Mouse (Mus musculus) midbrain, embryonic 15.5 days (tissue): ENCODE results near the gene Gmfb. TPM values are rescaled to one million over a fixed set of nuclear protein-coding genes. Genes with fewer than 3 reads are reported as not detected.

Experiments used
- ATAC-seq: fragments of 200-750 bp; cut with Nextera tagmentation; replicated peaks from 2 replicates; pipeline ENCODE4 v1.8.0; 2017; ENCODE audit warnings: moderate TSS enrichment
- H3K27ac ChIP-seq: fragments of 300-500 bp; sonication (generic); 2 replicates; pipeline ENCODE4 v1.5.1; 2015; ENCODE audit warnings: mild to moderate bottlenecking, inconsistent platforms
- H3K27me3 ChIP-seq: fragments of 300-500 bp; sonication (generic); replicated peaks from 2 replicates; pipeline ENCODE4 v1.6.1; 2015; ENCODE audit warnings: inconsistent platforms
- H3K36me3 ChIP-seq: fragments of 300-500 bp; sonication (generic); replicated peaks from 2 replicates; pipeline ENCODE4 v1.6.1; 2015; ENCODE audit warnings: inconsistent platforms
- H3K4me1 ChIP-seq: fragments of 300-500 bp; sonication (generic); 2 replicates; pipeline ENCODE4 v1.6.1; 2015; ENCODE audit warnings: inconsistent platforms
- H3K4me2 ChIP-seq: fragments of 300-500 bp; sonication (generic); 2 replicates; pipeline ENCODE4 v1.6.1; 2015; ENCODE audit warnings: inconsistent platforms, mild to moderate bottlenecking, moderate library complexity
- H3K4me3 ChIP-seq: fragments of 300-500 bp; sonication (generic); 2 replicates; pipeline ENCODE4 v1.5.1; 2015; ENCODE audit warnings: mild to moderate bottlenecking, inconsistent platforms
- H3K9ac ChIP-seq: fragments of 300-500 bp; sonication (generic); 2 replicates; pipeline ENCODE4 v1.6.1; 2015; ENCODE audit warnings: mild to moderate bottlenecking, inconsistent platforms
- H3K9me3 ChIP-seq: fragments of 300-500 bp; sonication (generic); 2 replicates; pipeline ENCODE4 v1.6.1; 2016; ENCODE audit warnings: inconsistent platforms
- WGBS: fragments of 180-500 bp; shearing (Covaris S2); methylation state at CpG from one replicate; pipeline ENCODE4 v1.1.7; 2015; ENCODE audit warnings: mixed read lengths; 5-methylcytosine and 5-hydroxymethylcytosine counted together
- polyA plus RNA-seq: library from polyadenylated mRNA; unstranded; fragments of >200 nt; fragmentation: Nextera tagmentation; extraction: Ambion mirVana; gene quantifications from 2 replicates; pipeline ENCODE4 v1.2.1, GENCODE M21; 2015

The Gmfb gene
- polyA plus RNA-seq, 1 experiment from 2014 or later: 125 TPM

DNA sequence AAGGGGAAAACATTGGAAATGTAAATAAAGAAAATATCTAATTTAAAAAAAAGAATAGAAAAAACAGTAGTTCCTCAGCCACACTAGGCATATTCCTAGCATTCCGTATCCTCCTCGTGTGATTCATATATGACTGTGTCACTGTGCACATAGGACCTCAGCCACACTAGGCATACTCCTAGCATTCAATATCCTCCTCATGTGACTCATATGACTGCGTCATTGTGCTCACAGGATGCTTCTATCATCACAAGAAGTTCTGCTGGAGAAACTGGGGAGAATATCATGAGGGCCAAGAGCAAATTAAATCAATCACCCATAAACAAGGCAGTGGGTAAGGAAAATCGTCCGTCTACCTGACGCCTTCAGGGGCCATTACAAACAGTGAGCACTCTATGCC is 31.3 kb downstream of the Gmfb start:
- Histone ChIP-seq H3K4me1 (peaks cover 15% of the 10 kb centered on the region), H3K9ac (no peak overlapping the region), H3K27me3 (no peaks in the 10 kb centered on the region), H3K4me2 (no peak overlapping the region), H3K9me3 (no peaks in the 10 kb centered on the region), H3K27ac (no peak overlapping the region), H3K4me3 (no peak overlapping the region), H3K36me3 (no peaks in the 10 kb centered on the region)
- WGBS: 96% methylated on average over 6 of the region's 6 CpGs
- no peak for ATAC-seq

DNA sequence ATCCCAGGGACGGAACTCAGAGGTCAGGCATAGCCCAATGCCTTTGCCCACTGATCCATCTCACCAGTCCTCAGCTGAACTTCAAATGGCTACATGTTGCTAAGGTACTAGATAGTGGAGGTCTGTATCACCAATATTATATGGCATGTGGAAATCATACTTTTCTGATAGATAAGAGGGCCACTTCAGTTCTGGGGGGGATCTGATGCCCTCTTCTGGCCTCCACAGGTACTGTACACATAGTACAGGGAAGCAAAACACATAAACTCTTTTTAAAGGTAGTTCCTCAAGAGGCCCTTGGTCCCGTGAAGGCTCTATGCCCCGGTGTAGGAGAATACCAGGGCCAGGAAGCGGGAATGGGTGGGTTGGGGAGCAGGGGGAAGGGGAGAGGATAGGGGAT is 31.7 kb downstream of the Gmfb start:
- no peak for ATAC-seq
- Histone ChIP-seq H3K4me2 (no peak overlapping the region), H3K9ac (no peak overlapping the region), H3K27ac (no peak overlapping the region), H3K4me1 (peaks cover 17% of the 10 kb centered on the region), H3K36me3 (no peaks in the 10 kb centered on the region), H3K4me3 (no peak overlapping the region), H3K27me3 (no peaks in the 10 kb centered on the region), H3K9me3 (no peaks in the 10 kb centered on the region)
- whole genome bisulfite sequencing: 70% methylated on average over 4 of the region's 4 CpGs

DNA sequence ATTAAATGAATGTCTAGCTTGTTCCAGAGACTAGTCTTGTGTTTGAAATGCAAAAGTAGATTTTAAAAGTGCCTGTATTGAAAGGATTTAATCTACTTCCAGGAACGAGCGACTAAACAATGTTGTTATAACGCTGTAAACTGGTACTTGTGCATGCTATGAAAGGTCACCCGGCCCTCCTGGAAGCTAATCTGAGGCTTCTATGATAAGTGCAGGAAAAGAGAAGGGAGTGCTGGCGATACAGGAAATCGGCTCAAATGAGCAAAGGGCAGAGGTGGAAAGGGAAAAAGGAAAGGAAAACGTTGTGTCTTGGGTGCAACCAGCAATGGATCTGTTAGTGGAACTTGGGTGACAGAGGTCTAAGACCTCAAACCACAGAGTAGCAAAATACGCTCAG is 33.5 kb downstream of the Gmfb start:
- H3K9ac ChIP-seq: no peak overlapping the region
- H3K27ac ChIP-seq: peak overlapping the region; percentile 99
- peaks cover 19% of the 10 kb centered on the region for H3K4me1 ChIP-seq
- H3K27me3 ChIP-seq: no peaks in the 10 kb centered on the region
- WGBS: 24% methylated on average over 8 of the region's 8 CpGs
- ATAC-seq: peak; percentile 8
- no peaks in the 10 kb centered on the region for H3K36me3 ChIP-seq
- peak overlapping the region; percentile 99 for H3K4me3 ChIP-seq
- H3K4me2 ChIP-seq: peak overlapping the region; percentile 69
- no peaks in the 10 kb centered on the region for H3K9me3 ChIP-seq

DNA sequence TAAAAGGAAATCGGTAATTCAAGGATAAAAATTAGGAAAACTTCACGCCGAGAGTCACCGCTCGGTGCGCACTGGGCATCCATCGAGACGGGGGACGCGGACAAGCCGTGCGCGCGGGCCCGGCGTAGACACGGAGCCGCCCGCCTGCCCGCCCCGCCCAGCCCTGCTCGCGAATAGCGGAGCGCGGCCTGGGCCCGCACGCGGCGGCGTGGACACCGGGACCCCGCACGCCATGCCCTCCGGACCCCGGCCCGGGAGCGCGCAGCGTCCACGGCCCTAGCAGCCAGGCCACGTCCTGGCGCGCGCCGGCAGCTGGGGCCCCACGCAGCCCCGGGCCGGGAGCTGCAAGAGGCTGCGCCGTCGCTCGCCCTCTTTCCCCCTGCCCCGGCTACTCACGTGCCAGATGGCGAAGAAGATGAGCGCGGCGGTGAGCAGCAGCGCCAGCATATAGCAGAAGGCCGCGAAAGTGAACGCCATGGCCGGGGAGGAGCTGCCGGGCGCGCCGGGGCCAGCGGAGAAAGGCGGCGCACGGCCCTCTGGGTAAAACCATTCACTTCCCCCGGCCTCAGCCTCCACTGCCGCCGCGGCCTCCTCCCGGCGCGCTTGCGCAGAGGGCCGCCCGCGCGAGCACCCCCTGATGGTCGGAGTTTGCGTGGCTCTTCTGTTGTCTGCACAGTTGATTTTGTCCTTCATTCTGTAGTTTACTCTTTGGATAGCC is 34.1 kb downstream of the Gmfb start, which contains the start of gene Cnih1:
Gene Cnih1, minus strand, starts transcription at position 625 of the 718 bp plus-strand sequence.
- no peaks in the 10 kb centered on the region for H3K36me3 ChIP-seq
- H3K9me3 ChIP-seq: no peaks in the 10 kb centered on the region
- H3K4me3 ChIP-seq: peak within 1 kb of the TSS; percentile 99
- peak within 1 kb of the TSS; percentile 69 for H3K4me2 ChIP-seq
- peak within 1 kb of the TSS; percentile 99 for H3K27ac ChIP-seq
- WGBS: under 1% methylated on average over 85 of the region's 86 CpGs
- H3K27me3 ChIP-seq: no peaks in the 10 kb centered on the region
- peaks cover 19% of the 10 kb centered on the region for H3K4me1 ChIP-seq
- peak; percentile 98 for ATAC-seq
- H3K9ac ChIP-seq: peak within 1 kb of the TSS; percentile 99

DNA sequence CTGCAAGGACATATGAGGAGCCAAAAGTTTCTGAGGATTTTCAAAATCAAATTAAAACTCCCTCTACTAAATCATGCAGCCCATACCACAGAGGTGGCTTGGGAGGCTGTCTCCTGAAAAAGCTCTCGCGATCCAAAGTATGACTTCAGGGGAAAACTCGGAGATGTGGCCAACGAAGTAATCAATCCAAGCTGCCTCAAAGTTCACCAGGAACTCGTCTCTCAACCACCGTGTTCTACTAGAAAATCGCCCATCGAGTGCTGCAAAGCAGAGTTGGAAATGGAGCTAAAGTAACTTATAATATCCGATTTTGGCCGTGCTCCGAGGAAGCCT is 34.6 kb downstream of the Gmfb start:
- Histone ChIP-seq H3K27me3 (no peaks in the 10 kb centered on the region), H3K4me2 (peak overlapping the region; percentile 69), H3K4me3 (peak overlapping the region; percentile 99), H3K4me1 (peaks cover 19% of the 10 kb centered on the region), H3K9ac (peak overlapping the region; percentile 99), H3K9me3 (no peaks in the 10 kb centered on the region), H3K27ac (peak overlapping the region; percentile 99), H3K36me3 (no peaks in the 10 kb centered on the region)
- peak; percentile 1; the same call in 1 of the 2 replicates for ATAC-seq
- WGBS: under 1% methylated on average over 11 of the region's 11 CpGs

DNA sequence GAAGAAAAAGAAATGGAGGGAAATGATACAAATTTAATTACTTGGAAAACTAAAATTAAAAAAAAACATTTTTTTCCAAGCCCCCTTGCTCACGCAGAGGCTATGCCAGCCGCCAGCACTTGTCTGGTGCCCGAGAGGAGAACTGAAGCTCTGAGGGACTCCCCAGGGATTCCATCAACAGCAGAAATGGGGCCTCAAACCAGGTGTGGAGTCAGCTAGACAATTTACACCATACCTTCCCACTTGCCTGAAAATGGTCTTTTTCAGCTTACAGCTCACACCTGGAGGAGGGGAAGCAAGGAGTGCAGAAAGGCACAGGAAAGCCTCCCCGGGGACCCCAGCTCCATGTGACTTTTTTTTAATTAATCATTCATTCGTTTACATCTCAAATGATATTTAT is 36.8 kb downstream of the Gmfb start:
- peaks cover 19% of the 10 kb centered on the region for H3K4me1 ChIP-seq
- no peak overlapping the region for H3K4me2 ChIP-seq
- no peak overlapping the region for H3K4me3 ChIP-seq
- ATAC-seq: no peak
- no peaks in the 10 kb centered on the region for H3K9me3 ChIP-seq
- 0 out of 2 replicates have a peak, but pooled peaks cover 2% of the 10 kb centered on the region for H3K36me3 ChIP-seq
- no peak overlapping the region for H3K9ac ChIP-seq
- no peak overlapping the region for H3K27ac ChIP-seq
- WGBS: 77% methylated on average over 5 of the region's 5 CpGs
- no peaks in the 10 kb centered on the region for H3K27me3 ChIP-seq

DNA sequence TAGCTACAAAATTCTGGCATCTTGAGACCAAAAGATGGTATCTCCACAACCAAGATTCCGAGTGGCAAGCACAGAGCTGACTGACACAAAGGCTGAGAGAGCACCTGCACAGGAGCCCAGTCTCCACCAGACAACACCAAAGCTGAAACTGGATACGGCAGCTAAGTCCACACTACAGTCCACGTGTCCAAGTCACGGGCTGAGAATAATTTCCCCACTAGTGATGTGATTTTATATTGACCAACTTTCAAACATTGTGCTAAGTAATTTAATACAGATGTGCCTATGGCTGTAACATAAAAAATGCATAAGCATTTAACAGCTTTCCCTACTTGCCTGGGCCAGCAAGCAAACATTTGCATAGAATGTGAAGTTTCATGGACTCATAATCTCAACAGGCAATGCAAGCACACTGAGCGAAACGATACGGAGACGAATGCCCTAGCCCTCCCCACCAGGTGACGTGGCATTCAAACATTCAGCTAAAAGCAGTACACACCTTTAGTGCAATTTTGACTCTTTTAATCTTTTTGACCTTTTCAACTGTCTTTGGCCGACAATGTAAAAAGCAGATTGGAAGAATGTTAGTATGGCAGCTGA is 38.6 kb downstream of the Gmfb start:
- Histone ChIP-seq H3K9ac (no peak overlapping the region), H3K27me3 (no peaks in the 10 kb centered on the region), H3K36me3 (peaks cover 18% of the 10 kb centered on the region), H3K27ac (no peak overlapping the region), H3K4me3 (no peak overlapping the region), H3K9me3 (no peaks in the 10 kb centered on the region), H3K4me2 (no peak overlapping the region), H3K4me1 (peaks cover 18% of the 10 kb centered on the region)
- WGBS: 95% methylated on average over 10 of the region's 10 CpGs
- no peak for ATAC-seq

DNA sequence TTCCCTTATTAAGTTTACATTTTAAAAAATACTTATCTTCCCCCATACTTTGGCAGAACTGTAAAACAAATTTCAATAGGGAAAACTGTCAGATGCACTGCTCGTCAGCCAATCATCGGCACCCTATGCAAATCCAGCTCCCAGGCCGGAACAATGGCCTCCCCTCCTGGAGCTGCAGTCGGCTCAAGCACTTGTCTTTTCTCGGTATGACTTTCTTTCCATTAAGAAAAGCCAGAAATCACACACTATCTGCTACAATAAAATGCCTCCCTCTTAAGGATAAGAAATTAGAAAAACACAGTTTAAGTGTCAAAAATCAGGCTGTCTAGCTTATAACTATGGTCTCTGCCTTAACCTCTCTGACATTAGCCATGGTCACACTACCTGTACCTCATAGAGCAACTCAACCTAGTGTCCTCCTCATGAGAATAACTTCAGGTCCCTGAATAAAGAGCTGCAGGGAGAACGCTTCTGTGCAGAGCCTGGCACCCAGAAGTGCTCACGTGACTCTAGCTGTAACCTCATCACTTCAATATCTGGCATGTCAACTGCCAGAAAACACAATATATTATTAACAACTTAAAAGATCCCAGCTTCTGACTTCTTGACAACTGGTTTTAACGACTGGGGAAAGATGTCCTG is 39.7 kb downstream of the Gmfb start:
- 83% methylated on average over 8 of the region's 8 CpGs for WGBS
- H3K36me3 ChIP-seq: peaks cover 27% of the 10 kb centered on the region
- no peak for ATAC-seq

DNA sequence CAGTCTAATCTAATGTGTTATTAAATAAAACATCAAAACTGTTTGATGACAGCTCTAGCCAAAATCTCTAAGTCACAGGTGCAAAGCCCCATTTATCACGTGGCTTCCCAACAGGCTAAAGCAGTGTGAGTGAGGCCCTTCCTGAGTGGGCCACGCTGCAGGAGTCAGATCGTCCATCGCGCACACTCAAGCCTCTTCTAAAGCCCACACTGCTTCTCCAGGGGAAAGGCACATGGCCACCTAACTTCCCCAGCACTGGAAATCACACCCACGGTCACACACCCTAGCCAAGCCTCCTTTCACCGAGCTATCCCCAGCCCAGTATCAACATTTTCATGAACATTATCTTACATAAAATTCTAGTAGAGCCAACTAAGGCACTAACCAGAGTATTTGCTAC is 41.0 kb downstream of the Gmfb start:
- H3K36me3 ChIP-seq: peaks cover 36% of the 10 kb centered on the region
- 96% methylated on average over 7 of the region's 7 CpGs for WGBS

More for the DNA sequence above, 39.7 kb downstream of the Gmfb start:
- H3K27ac ChIP-seq: no peak overlapping the region
- no peaks in the 10 kb centered on the region for H3K9me3 ChIP-seq
- no peak overlapping the region for H3K9ac ChIP-seq
- H3K27me3 ChIP-seq: no peaks in the 10 kb centered on the region
- peaks cover 16% of the 10 kb centered on the region for H3K4me1 ChIP-seq
- no peak overlapping the region for H3K4me2 ChIP-seq
- H3K4me3 ChIP-seq: no peak overlapping the region

DNA sequence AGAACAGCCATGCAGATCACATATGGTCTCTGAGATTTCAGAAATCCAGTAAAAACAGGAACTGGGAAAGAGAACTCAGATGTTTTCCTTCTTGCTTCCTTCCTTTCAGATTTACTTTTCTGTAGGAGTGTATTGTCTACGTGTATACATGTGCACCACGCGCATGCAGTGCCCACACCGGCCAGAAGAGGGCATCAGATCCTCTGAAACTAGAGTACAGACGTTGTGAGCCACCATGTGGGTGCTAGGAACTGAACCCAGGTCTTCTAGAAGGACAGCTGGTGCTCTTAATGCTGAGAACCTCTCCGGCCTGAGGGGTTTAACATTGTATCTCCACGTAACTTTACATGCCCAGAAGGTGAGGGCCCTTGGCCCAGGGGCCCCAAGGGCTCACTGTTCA is 42.8 kb downstream of the Gmfb start:
- Histone ChIP-seq H3K27me3 (no peaks in the 10 kb centered on the region), H3K9ac (no peak overlapping the region), H3K4me2 (no peak overlapping the region), H3K4me3 (no peak overlapping the region), H3K9me3 (no peaks in the 10 kb centered on the region), H3K27ac (no peak overlapping the region), H3K4me1 (no peaks in the 10 kb centered on the region), H3K36me3 (peaks cover 40% of the 10 kb centered on the region)
- WGBS: 95% methylated on average over 7 of the region's 7 CpGs
- ATAC-seq: no peak

More for the DNA sequence above, 41.0 kb downstream of the Gmfb start:
- Histone ChIP-seq H3K9ac (no peak overlapping the region), H3K4me2 (no peak overlapping the region), H3K9me3 (no peaks in the 10 kb centered on the region), H3K4me3 (no peak overlapping the region), H3K27me3 (no peaks in the 10 kb centered on the region), H3K4me1 (peaks cover 5% of the 10 kb centered on the region), H3K27ac (no peak overlapping the region)
- ATAC-seq: no peak

DNA sequence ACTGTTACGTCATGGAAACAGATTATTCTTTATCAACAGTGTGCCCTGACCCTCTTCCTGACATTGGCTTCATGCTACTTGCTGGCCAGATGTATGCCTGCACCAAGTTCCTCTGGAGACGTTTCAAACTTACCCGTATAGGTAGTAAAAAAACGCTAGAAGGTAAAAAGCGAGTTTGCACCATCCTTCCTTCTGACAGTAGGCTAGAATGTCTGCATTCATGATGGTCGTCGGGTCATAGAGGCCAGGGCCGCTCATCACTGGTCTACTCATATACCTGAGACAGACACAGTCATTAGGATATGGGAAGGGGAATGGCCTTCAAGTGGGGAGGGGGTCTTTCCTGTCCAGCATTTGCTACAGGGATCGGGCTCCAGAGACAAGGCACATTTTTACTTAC is 43.3 kb downstream of the Gmfb start:
- no peaks in the 10 kb centered on the region for H3K4me1 ChIP-seq
- H3K4me3 ChIP-seq: no peak overlapping the region
- H3K9me3 ChIP-seq: no peaks in the 10 kb centered on the region
- H3K27ac ChIP-seq: no peak overlapping the region
- H3K4me2 ChIP-seq: no peak overlapping the region
- no peaks in the 10 kb centered on the region for H3K27me3 ChIP-seq
- WGBS: over 99% methylated on average over 9 of the region's 9 CpGs
- H3K9ac ChIP-seq: no peak overlapping the region
- peaks cover 43% of the 10 kb centered on the region for H3K36me3 ChIP-seq
- ATAC-seq: no peak

DNA sequence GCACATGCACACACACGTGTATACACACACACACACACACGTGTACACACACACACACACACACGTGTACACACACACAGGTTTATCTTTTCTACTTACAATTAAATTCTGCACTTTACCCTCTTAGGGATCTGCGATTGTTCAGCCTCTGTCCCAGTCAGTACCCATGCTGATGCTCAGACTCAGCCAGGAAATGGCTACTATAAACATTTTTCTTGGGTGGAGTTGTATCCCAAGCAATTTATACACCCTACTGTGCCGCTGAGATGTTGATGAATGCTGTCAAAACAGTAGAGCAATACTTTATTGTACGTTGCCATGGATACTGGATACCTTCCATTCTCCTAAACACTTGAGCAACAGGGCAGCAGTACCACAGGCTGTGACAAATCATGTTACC is 52.0 kb downstream of the Gmfb start:
- WGBS: 87% methylated on average over 6 of the region's 6 CpGs
- Histone ChIP-seq H3K4me1 (no peaks in the 10 kb centered on the region), H3K4me2 (no peak overlapping the region), H3K9ac (no peak overlapping the region), H3K9me3 (no peaks in the 10 kb centered on the region), H3K4me3 (no peak overlapping the region), H3K36me3 (peaks cover 13% of the 10 kb centered on the region; the same call in 1 of the 2 replicates), H3K27me3 (no peaks in the 10 kb centered on the region), H3K27ac (no peak overlapping the region)
- 0 out of 2 replicates have a peak, but pooled peaks have one; percentile 27 for ATAC-seq
